Mouse (Mus musculus): ENCODE measurements around the gene Il22. TPM values are rescaled to one million over a fixed set of nuclear protein-coding genes. Genes with fewer than 3 reads are reported as not detected.

Il22 gene
- not detected for polyA plus RNA-seq (2012; fragmentation: generic; extraction: Trizol)

DNA sequence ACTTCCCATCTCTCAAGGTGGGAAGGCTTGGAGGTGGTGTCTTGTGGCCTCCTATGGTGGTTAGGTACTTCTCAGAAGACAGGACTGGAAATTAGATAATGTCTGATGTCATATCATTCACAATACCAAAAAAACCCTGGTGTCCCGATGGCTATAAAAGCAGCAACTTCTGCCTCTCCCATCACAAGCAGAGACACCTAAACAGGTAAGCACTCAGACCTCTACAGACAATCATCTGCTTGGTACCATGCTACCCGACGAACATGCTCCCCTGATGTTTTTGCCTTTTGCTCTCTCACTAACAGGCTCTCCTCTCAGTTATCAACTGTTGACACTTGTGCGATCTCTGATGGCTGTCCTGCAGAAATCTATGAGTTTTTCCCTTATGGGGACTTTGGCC, at the start of gene Il22:
Gene Il22, plus strand, starts transcription at position 301 of the 400 bp plus-strand sequence.

GRCm38 (mm10) chr10:118240680-118241079, 35.9 kb downstream of the Il22 start, which contains the start of gene Gm32717:
Gm32717 (minus strand) TSS chr10:118240780.

GRCm38 (mm10) chr10:118258388-118258787, 53.6 kb downstream of the Il22 start, which contains the start of gene Gm32802:
Gm32802 (plus strand) TSS chr10:118258688.

Other genes starting within 250 kb of the Il22 start
- gene Mdm1, start 63.1 kb upstream of the Il22 start, polyA plus RNA-seq (2012; fragmentation: generic; extraction: Trizol), result 1 to 10 TPM in 1 of 2 experiments, under 1 TPM in 1; 0.43 to 5.3 TPM
- under 1 TPM; 0.01 to 0.04 TPM for gene Gm32717, start 35.8 kb downstream of the Il22 start, polyA plus RNA-seq (2012; fragmentation: generic; extraction: Trizol)
- gene Gm32802, start 53.7 kb downstream of the Il22 start, polyA plus RNA-seq (2012; fragmentation: generic; extraction: Trizol), result under 1 TPM; 0.01 to 0.04 TPM
- gene Iltifb, start 90.1 kb downstream of the Il22 start, polyA plus RNA-seq (2012; fragmentation: generic; extraction: Trizol), result not detected
- gene Gm9040, start 122.0 kb downstream of the Il22 start, polyA plus RNA-seq (2012; fragmentation: generic; extraction: Trizol), result not detected
- not detected for gene Gm9044, start 127.5 kb downstream of the Il22 start, polyA plus RNA-seq (2012; fragmentation: generic; extraction: Trizol)
- under 1 TPM in 1 of 2 experiments, not detected in 1; 0.07 TPM for gene Gm9045, start 132.9 kb downstream of the Il22 start, polyA plus RNA-seq (2012; fragmentation: generic; extraction: Trizol)
- not detected for gene Gm9046, start 138.3 kb downstream of the Il22 start, polyA plus RNA-seq (2012; fragmentation: generic; extraction: Trizol)
- gene Gm9048, start 143.7 kb downstream of the Il22 start, polyA plus RNA-seq (2012; fragmentation: generic; extraction: Trizol), result not detected
- gene Gm9049, start 149.2 kb downstream of the Il22 start, polyA plus RNA-seq (2012; fragmentation: generic; extraction: Trizol), result under 1 TPM in 1 of 2 experiments, not detected in 1; 0.07 TPM
- gene Ifng, start 236.1 kb downstream of the Il22 start, polyA plus RNA-seq (2012; fragmentation: generic; extraction: Trizol), result not detected

Data from C3H10T1/2 (cell line).